Mouse (Mus musculus) lung, adult 18-20 months (tissue): ENCODE results near the gene Xab2.

ENCODE experiments used
- DNase-seq, 2 experiments: peaks; one replicate each; pipeline ENCODE4 v3.0.0; 2022; ENCODE audit warnings: mixed read lengths in 2 of 2

Xab2 gene

DNA sequence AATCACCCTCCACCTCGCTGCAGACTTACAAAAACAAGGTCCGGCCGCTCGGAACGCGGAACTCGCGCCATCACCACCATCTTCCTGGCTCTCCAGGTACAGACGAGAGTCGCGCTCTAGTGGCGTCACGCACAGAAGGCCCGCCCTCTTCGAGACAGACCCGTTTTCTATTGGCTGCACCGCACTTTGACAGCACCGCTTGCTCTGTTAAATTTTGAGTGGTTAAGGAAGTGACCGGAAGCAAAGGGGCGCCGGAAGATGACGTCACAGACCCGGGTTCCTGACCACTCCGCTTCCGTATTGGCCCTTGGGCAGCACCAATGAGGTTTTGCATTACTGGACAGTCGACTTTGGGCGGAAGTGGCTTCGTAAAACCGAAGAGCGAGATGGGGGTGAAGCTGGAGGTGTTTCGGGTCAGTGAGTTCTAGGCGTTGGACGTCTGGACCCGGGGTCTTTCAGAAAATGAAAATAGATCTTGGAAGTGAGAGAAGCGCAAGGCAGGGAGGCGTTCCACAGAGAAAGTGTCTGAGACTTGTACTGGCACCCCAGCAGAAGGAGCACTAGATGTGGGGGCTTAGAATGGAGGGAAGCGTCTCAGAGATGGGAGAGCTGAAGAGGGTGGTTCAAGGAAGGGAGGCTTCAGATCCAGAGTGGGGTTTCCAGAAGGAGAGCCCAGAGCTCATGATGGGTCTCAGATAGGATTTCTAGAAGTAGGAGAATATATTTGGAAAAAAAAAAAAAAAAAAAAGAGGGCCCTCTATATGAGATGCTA is at the start of gene Xab2, which contains the start of gene Pet100:
Xab2 (minus strand) TSS at position 118 of the 772 bp plus-strand sequence.
Pet100 (plus strand) TSS at position 350 of the 772 bp plus-strand sequence.
- peak; percentile 99 for DNase-seq

DNA sequence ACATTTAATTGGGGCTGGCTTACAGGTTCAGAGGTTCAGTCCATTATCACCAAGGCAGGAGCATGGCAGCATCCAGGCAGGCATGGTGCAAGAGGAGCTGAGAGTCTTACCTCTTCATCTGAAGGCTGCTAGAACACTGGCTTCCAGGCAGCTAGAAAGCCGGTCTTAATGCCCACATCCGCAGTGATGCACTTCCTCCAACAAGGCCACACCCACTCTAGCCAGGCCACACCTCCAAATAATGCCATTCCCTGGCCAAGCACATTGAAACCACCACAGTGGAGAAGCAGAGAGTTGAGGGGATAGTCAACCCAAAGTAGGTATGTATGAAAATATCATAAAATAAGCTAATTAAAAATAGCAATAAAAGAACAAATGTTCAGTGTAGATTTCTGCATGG is 49.3 kb upstream of the Xab2 start:
- DNase-seq: peak; percentile 51 to 69

DNA sequence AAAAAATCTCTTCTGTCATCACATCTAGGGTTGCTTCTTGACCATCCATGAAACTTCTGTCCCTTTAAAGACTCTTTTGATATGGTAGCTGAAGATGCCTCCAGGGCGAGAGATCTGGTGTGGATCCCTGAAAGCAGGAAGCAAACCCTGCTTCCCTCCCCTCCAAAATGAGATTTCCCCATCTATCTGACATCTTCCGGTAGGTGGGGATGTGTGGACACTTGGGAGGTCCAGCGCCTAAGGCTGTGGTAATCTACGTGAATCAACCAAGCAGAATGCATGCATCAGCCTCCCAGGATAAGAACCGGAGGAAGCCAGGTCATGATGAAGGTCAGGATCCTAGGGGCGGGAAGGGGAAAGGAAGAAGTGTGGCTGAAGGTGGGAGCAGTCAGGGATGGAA is 44.4 kb upstream of the Xab2 start, which contains the start of gene Mcemp1:
Mcemp1 (plus strand) TSS at position 248 of the 400 bp plus-strand sequence.
- peak; percentile 28 to 39 for DNase-seq

DNA sequence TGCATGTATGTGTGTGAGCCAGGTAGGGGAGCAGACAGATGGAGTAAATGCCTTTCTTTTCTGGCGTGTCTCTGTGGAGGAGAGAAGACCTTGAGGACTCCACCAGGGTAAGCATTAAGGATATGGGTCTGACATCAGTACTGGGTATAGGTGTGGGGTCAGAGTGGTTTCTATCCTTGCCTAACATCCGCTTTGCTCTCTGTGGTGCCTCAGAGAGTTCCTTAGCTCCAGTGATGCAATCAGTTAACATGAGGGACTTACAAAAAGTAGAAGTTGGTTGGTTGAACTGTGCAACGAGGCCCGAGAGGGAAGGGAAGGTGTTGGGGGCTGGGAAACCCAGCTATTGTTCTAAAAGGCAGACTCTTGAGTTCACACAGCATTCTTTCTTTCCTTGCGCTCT is 43.3 kb upstream of the Xab2 start:
- peak; percentile 26 to 47 for DNase-seq

DNA sequence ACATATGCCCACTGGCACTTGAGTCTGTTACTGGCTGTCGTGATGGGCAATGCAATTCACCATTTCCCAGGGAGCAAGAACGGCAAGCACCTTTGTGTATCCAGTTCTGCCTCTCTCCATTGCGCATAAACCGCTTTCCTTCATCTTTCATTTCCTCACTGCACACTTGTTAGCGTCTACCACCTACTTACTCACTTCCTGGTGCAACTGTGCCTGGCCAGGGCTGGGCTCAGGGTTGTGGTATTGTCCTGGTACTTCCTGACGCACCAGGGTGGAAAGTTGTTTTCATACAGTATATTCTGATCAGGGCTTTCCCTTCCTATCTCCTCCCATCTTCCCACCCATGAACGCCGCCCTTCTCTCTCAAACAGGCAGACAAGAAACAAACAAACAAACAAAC is 39.8 kb upstream of the Xab2 start:
- peak; percentile 36 for DNase-seq

DNA sequence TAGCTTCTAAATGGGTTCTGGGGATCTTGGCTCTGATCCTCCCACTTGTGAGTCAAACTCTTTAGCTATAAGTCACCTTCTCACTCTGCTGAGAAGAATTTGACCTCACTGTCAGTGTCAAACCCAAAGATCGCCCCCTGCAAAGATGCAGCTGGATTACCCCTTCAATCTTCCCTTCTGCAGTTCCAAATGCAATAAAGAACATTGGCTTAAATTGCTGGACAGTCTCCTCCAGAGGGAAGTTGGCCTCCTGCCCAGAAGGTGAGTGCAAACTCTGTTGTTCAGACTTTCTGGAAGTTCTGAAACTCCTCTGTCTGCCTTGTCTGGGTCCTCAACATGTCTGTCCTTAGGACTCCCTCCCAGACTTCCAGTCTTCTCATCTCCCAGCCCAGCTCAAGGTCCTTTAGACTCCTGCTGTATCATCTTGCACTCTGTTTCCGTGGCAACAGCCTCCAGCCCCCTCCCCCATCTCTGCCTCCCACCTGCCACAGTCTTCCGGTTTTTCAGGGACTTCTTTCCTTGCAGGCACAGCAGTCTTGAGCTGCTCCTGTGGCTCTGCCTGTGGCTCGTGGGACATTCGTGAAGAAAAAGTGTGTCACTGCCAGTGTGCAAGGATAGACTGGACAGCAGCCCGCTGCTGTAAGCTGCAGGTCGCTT is 35.7 kb upstream of the Xab2 start:
- DNase-seq: no peak

DNA sequence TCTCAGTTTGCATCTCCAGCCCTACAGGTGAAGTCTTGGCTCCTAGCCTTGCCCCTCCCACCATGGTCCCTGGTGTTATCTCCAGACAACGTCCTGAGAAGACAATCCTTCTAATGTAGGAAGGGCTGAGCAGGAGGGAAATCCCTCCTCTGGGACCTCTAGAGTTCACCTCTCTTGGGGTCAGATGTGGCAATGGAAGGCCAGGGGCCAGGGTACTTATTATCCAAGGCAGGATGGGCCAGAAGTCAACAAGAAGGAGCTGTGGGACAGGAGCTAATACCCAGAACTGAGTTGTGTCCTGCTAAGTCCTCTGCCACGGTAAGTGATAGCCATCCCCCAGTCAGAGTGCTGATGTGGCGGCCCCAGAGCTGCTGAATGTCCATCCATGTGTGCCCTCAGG is 34.4 kb upstream of the Xab2 start, which contains the start of gene Retn:
Retn (plus strand) TSS at position 245 of the 400 bp plus-strand sequence.
- DNase-seq: no peak

DNA sequence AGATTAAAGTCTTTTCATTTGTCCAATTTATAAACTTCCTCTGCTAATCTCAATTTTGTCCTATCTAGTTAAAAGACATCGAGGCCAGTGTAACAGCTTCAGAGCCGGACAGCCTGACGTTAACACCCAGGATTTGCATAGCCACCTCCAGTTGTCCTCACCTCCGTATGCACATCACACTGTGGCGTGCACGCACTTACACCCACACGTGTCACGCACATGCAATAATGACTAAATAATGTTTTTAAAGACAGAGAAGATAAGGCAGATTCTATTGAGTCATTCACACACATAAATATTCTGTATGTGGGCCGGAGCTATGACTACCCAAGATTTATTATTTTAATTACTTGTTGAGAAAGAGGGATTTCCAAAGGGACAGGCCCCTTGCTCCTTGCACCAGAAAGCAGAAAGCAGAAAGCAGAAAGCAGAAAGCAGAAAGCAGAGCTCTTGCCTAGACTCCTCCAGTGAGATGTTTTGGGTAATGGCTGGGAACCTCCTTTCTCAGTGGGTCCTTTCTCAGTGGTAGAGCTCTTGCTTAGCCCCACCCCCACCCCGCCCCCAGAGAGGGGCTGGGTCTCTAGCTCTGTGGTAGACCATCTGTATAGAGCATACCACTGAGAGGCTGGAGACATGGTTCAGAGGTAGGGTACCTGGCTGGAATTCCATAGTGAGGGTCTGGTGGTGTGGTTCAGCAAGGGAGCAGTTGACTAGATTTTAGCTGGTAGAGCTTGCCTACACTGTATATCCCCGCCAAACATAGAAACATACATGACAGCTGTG is 33.8 kb upstream of the Xab2 start:
- no peak for DNase-seq

DNA sequence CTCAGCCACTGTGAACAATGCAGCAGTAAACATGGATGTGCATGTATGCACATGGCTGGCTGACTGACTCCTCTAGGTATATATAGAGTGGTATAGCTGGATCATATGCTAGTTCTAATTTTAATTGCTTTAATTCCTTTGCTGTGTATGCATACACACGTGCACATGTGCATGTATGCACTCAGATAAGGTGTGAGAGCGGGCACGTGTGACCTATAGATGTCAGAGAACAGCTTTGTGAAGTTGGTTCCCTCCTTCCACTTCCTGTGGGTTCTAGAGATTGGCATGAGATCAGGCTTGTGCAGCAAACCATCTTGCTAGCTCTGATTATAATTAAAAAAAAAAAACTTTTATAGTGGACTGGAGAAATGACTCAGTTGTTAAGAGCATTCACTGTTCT is 31.7 kb upstream of the Xab2 start:
- no peak for DNase-seq

DNA sequence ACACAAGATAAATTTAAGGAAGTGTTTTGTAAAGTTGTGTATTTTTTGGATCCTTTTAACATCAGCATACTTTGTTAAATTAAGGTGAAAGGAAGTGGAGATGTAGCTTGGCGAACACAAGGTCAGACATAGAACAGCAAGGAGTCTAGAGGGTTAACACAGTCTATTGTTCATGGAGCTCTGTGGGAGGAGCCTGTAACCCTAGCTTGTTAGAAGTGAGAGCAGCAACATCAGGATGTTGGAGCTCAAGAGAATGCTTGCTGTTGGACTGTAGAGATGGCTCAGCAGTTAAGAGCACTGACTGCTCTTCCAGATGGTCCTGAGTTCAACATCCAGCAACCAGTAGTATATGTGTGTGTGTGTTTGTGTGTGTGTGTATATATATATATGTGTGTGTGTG is 27.9 kb upstream of the Xab2 start:
- no peak for DNase-seq

DNA sequence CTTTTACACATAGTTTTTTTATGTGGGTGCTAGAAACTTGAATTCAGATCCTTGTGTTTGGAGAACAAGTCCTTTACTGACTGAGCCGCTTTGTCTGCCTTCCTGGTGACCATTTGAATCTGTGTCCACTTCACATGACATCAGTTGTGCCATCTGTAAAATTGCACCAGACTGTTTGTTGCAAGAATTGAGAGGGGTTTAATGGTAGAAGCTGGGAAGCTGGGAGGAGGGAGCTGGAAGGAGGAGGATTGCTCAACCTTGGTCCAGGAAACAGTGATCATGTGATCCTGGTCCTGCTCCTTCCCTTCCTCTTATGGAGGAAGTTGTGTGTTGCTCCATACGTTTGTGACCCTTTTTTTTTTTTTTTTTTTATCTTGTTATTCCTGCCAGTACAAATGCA is 27.2 kb upstream of the Xab2 start:
- DNase-seq: peak; percentile 48 to 49

DNA sequence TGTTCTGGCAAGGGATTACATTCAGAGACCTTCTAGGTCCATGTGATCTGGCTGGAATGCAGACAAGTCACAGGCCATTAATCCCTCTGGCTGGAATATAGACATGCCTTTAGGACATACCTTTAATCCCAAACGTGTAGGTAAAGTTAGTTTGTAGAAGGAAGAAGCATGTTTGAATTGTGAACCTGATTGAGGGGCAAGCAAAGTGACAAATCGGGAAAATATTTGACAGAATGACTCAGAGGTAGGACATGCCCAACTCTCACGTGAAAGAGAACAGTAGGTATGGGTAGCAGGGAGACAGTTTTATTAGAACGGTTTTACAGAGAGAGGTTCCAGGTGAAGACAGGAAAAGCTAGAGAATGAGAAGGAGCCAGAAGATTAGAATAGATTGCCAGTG is 26.4 kb upstream of the Xab2 start:
- no peak for DNase-seq

DNA sequence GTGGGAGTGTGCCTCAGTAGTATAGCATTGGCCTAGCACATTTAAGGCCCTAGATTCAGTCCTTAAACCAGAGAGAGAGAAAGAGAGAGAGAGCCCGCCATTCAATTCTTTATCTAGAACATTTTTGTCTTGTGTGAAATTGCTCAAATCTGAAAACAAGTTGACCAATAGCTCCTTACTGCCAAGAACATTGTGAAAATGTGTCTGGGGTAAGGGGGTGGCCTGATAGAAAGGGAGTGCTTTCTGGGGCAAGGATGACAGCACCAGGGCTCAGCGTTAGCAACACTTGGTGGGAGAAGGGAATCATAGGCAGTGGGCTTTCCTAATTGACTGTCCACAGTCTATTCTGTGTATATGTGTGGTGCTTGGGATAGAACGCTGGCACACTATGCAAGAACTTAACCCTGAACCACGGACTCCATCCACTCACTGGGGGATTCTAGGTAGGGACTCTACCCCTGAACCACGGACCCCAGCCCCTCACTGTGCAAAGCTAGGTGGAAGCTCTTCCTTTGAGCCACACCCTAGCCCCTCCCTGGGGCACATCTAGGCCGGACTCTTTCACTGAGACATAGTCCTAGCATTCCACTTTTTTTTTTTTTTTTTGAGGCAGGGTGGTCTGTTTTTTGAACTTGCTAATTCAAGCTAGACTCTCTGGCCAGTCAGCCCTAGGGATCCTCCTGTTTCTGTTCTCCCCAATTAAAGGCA is 25.9 kb upstream of the Xab2 start:
- no peak for DNase-seq

DNA sequence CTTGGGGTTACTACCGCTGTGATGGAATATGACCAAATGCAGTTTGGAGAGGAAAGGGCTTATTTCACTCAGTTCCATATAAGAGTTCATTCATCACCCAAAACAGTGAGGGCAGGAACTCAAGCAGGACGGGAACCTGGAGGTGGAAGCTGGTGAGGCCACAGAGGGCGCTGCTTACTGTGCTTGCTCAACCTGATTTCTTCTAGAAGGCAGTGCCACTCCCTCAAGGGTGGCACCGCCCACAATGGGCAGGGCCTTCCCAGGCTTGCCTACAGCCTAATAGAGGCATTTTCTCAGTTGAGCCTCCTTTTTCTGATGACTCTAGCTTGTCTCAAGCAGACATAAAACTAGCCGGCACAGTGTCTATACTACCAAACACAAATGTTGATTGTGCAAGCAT is 24.7 kb upstream of the Xab2 start:
- DNase-seq: peak; percentile 81 to 86

DNA sequence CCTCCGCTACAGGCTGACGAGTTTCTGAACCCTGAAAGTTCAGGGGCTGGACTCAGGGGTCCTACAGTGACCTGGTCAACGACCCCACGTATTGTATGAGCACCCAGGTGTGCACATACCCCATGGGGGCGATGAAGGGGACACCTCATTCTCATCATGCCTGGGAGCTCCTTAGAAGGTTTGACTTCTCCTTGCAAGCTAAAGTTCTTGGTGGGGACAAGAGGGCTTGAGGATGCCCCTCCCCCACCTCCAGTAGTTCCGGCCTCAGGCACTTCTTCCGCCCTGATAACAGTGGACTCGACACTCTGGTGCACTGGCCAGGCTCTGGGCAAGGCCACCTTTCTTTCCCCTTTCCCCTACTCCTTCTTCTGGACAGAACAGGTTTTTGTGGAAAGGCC is 10.4 kb upstream of the Xab2 start:
- peak; percentile 44 to 57 for DNase-seq

DNA sequence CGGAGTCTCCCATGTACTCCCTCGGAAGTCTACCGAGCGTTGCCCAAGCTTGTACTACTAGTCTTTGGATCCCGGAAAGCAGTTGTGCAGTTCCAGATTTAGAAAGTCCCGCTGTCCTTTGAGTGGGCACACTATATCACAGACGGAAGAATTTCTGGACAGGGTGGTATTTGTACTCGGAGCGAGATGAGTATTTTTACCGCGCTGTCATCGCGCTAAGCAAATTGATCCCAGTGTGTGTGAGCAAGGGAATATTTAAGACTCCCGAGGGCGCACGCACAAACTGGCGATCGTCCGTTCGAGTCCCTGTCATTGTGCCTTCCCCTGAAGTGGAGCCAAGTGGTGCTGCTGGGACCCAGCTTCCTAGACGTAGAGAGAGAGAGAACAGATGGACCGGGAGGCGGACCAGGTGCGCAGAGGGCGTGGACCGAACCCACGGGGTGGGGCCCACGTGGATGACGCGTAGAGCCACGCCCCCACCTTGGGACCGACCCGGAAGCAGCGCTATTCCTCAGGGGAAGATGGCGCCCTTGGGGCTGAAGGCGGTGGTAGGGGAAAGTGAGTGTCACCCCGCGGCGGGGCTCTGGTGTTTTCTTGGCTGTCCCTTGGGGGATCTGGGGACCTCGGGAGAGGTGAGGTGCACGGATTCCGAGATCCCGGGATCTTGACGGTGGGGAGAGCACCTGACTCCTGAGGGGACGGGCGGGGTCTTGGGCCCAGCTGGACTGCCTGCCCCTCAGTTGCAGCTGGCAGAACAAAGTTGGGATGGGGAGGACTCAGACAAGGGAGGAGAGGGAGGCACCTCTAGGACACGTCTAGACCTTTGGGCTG is 9.7 kb upstream of the Xab2 start, which contains the start of gene Stxbp2:
Stxbp2 (plus strand) TSS at position 309 of the 831 bp plus-strand sequence.
- peak; percentile 85 to 90 for DNase-seq

DNA sequence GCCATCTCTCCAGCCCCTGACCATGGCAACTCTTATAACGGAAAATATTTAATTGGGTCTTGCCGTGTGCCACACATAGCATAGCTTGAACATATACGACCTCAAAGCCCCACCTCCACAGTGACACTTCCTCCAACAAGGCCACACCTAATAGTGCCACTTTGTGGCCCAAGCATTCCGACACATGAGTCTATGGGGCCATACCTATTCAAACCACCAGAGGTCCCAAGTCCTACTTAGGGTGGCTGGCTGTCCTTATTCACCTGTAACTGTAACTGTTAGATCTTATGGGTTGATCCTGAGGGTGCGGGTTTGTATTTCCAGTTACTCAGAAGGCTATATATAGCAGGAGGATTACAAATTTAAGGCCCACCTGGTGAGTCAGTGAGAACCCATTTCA is 6.9 kb upstream of the Xab2 start:
- DNase-seq: no peak

DNA sequence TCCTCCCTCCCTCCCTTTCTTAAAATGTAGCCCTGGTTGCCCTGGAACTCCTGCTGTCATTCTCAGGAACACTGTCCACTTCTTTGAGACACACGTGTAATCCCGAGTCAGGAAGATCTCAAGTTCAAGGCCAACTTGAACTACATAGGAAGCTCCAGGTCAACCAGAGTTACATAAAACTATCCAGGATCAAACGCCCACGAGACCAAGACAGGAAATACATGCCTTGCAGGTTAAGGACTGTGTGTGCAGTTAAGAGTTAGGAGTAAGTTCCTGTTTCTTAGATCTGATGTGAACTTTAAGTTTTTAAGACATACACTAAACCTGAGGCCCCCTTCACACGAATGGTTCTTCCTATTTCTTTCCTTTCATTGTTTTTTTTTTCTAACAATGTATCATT is 5.9 kb upstream of the Xab2 start:
- DNase-seq: no peak

DNA sequence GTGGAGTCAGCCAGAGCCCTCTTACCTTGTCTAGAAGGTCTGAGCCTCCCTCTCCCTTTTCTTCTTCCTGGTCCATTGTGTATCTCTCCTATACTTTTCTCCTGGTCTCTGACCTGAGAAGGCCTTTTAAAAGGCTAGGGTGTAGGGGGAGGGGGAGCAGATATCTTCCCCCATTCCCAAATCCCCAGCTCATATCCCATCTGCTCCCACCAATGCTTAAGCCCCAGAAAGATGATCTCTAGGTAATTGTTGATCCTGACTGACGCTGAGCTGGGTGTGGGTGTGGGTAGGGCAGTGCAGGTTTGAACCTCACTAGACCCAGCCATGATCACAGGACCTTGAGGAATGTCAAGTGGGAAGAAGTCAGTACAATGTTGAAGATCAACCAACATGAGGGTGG is 4.3 kb upstream of the Xab2 start, which contains the start of gene Pcp2:
Pcp2 (minus strand) TSS at position 101 of the 400 bp plus-strand sequence.
- no peak for DNase-seq

DNA sequence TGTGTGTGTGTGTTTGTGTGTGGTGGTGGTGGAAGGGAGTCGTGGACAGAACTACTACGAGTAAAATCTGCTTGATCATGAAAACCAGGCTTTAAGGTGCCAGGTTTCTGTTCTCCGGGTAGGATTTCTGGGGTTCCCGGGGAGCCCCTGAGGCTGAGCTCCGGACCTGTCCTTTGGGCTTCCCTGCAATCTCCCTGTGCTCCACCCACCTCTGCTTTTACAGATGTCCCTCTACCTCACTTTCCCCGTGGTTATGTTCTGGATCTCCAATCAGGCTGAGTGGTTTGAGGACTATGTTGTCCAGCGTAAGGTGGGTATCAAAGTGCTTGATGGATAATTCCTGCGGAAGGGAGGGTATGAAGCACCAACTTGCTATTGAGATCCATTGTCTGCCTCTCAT is 1.0 kb upstream of the Xab2 start:
- no peak for DNase-seq

DNA sequence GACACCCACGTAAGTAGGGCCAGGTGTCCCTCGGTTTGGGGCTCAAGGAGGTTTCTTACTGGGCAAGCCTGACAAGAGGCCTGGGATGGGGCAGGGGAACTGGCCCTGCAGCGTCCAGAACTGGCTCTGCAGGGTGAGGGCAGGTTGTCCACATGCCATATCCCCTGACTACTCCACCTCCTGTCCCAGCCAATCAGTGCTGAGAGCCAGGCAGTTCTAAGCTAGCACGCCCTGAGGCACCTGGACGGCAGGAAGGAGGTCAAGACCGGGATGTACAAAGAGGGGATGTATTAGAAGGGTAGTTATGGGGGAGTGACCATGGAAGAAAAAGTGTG is 11.3 kb downstream of the Xab2 start:
- peak; percentile 77 to 85 for DNase-seq
